Mouse (Mus musculus) C2C12 (cell line): Measurements from ENCODE around the gene Ncoa1. TPM values are rescaled to one million over a fixed set of nuclear protein-coding genes. Genes with fewer than 3 reads are reported as not detected.

Experiments used
- H3K27me3 ChIP-seq: one replicate; pipeline ENCODE4 v1.6.1; 2011; ENCODE audit not compliant: control insufficient read depth, insufficient read depth, insufficient read length
- H3K36me3 ChIP-seq: one replicate; pipeline ENCODE4 v1.6.1; 2011; ENCODE audit not compliant: control insufficient read depth, insufficient read depth
- H3K4me3 ChIP-seq: one replicate; pipeline ENCODE4 v1.5.1; 2011; ENCODE audit warnings: mild to moderate bottlenecking, control low read depth; ENCODE audit not compliant: poor library complexity, insufficient read depth, severe bottlenecking
- H3K79me2 ChIP-seq: one replicate; pipeline ENCODE4 v1.6.1; 2011; ENCODE audit not compliant: control insufficient read depth, insufficient read depth
- H3K79me3 ChIP-seq: one replicate; pipeline ENCODE4 v1.6.1; 2011; ENCODE audit warnings: low read depth, control low read depth
- H3ac ChIP-seq: one replicate; pipeline ENCODE3; 2011; ENCODE audit warnings: low read depth; ENCODE audit not compliant: control insufficient read depth, insufficient read length
- CEBPB ChIP-seq: IDR thresholded peaks from one replicate; pipeline ENCODE4 v1.6.1; 2011; ENCODE audit warnings: low read depth, mild to moderate bottlenecking, control low read depth, moderate library complexity
- CTCF ChIP-seq: IDR thresholded peaks from one replicate; pipeline ENCODE4 v1.5.1; 2011; ENCODE audit not compliant: control insufficient read depth, insufficient read depth, insufficient read length
- FOSL1 ChIP-seq: IDR thresholded peaks from one replicate; pipeline ENCODE4 v1.8.0; 2011; ENCODE audit warnings: mild to moderate bottlenecking, low read length; ENCODE audit not compliant: poor library complexity, insufficient read depth, severe bottlenecking
- MAX ChIP-seq: IDR thresholded peaks from one replicate; pipeline ENCODE4 v1.6.1; 2011; ENCODE audit warnings: mild to moderate bottlenecking, control low read depth
- MYOD1 ChIP-seq: IDR thresholded peaks from one replicate; pipeline ENCODE4 v1.6.1; 2011; ENCODE audit warnings: low read depth; ENCODE audit not compliant: control insufficient read depth, insufficient read length
- MYOG ChIP-seq: IDR thresholded peaks from one replicate; pipeline ENCODE4 v1.6.1; 2011; ENCODE audit not compliant: control insufficient read depth, insufficient read length; ENCODE audit errors: extremely low read depth
- USF1 ChIP-seq: IDR thresholded peaks from one replicate; pipeline ENCODE4 v1.6.1; 2011; ENCODE audit warnings: low read depth, mild to moderate bottlenecking, control low read depth, moderate library complexity
- polyA plus RNA-seq: library from polyadenylated mRNA; unstranded; fragments of >200 nt; fragmentation: generic; extraction: Trizol; gene quantifications from one replicate; pipeline ENCODE4 v1.2.1, GENCODE M21; 2012; ENCODE audit warnings: missing spikeins

Ncoa1 gene
- polyA plus RNA-seq, 1 experiment: 3.4 TPM

- Histone ChIP-seq H3K36me3 (no peaks in the 10 kb centered on the region), H3K79me3 (peaks cover 11% of the 10 kb centered on the region), H3K27me3 (no peaks in the 10 kb centered on the region), H3K79me2 (peaks cover 18% of the 10 kb centered on the region), H3ac (no peak overlapping the region), H3K4me3 (no peak overlapping the region)
- no peak for TF ChIP-seq CEBPB
- TF ChIP-seq MYOG: no peak
- TF ChIP-seq MAX: no peak
- no peak for TF ChIP-seq CTCF
- TF ChIP-seq USF1: no peak
- TF ChIP-seq FOSL1: no peak
- TF ChIP-seq MYOD1: no peak
Observed at GRCm38 (mm10) chr12:4237481-4237880, 239.5 kb downstream of the Ncoa1 start.

- Histone ChIP-seq H3K4me3 (peak within 1 kb of the TSS; percentile 63), H3K27me3 (no peaks in the 10 kb centered on the region), H3ac (peak within 1 kb of the TSS; percentile 84), H3K79me2 (peaks cover 49% of the 10 kb centered on the region), H3K36me3 (peaks cover 33% of the 10 kb centered on the region), H3K79me3 (peaks cover 26% of the 10 kb centered on the region)
- no peak for TF ChIP-seq MYOD1
- peak; percentile 84 for TF ChIP-seq MAX
Observed at GRCm38 (mm10) chr12:4233572-4234508, 243.1 kb downstream of the Ncoa1 start, which contains the start of the genes Ptrhd1 and Cenpo. TSS of gene Ptrhd1 (plus strand) at chr12:4234027. TSS of gene Cenpo (minus strand) at chr12:4234294.

GRCm38 (mm10) chr12:4232777-4233176 lies 244.2 kb downstream of the Ncoa1 start:
- peaks cover 50% of the 10 kb centered on the region for H3K79me2 ChIP-seq
- peaks cover 39% of the 10 kb centered on the region for H3K36me3 ChIP-seq
- H3ac ChIP-seq: peak overlapping the region; percentile 42
- peaks cover 28% of the 10 kb centered on the region for H3K79me3 ChIP-seq
- H3K27me3 ChIP-seq: no peaks in the 10 kb centered on the region
- peak overlapping the region; percentile 63 for H3K4me3 ChIP-seq
- no peak for TF ChIP-seq FOSL1
- TF ChIP-seq MAX: no peak
- no peak for TF ChIP-seq MYOG
- no peak for TF ChIP-seq MYOD1
- TF ChIP-seq CEBPB: no peak
- no peak for TF ChIP-seq USF1
- no peak for TF ChIP-seq CTCF

- peaks cover 62% of the 10 kb centered on the region for H3K79me2 ChIP-seq
- H3ac ChIP-seq: no peak overlapping the region
- no peaks in the 10 kb centered on the region for H3K27me3 ChIP-seq
- peaks cover 35% of the 10 kb centered on the region for H3K79me3 ChIP-seq
- no peak for TF ChIP-seq MYOG
- H3K4me3 ChIP-seq: no peak overlapping the region
- H3K36me3 ChIP-seq: peaks cover 64% of the 10 kb centered on the region
Observed at GRCm38 (mm10) chr12:4230156-4230555, 246.8 kb downstream of the Ncoa1 start.

- TF ChIP-seq FOSL1 (no peak), CTCF (no peak), CEBPB (no peak), MAX (no peak), MYOG (no peak), MYOD1 (no peak), USF1 (no peak)
- Histone ChIP-seq H3K79me3 (no peaks in the 10 kb centered on the region), H3K4me3 (no peak overlapping the region), H3K36me3 (peaks cover 36% of the 10 kb centered on the region), H3ac (no peak overlapping the region), H3K79me2 (no peaks in the 10 kb centered on the region), H3K27me3 (no peaks in the 10 kb centered on the region)
Observed at GRCm38 (mm10) chr12:4212908-4213307, 264.1 kb downstream of the Ncoa1 start.

GRCm38 (mm10) chr12:4211174-4211573 lies 265.8 kb downstream of the Ncoa1 start:
- Histone ChIP-seq H3K4me3 (no peak overlapping the region), H3K79me2 (no peaks in the 10 kb centered on the region), H3K79me3 (no peaks in the 10 kb centered on the region), H3K36me3 (peaks cover 22% of the 10 kb centered on the region), H3K27me3 (no peaks in the 10 kb centered on the region), H3ac (no peak overlapping the region)
- TF ChIP-seq MAX: no peak
- TF ChIP-seq MYOG: no peak
- no peak for TF ChIP-seq FOSL1
- no peak for TF ChIP-seq MYOD1
- TF ChIP-seq CTCF: no peak
- TF ChIP-seq USF1: no peak
- no peak for TF ChIP-seq CEBPB
